Mouse (Mus musculus) Patski (cell line): ENCODE results near the gene Anks1. TPM values are rescaled to one million over a fixed set of nuclear protein-coding genes. Genes with fewer than 3 reads are reported as not detected.

Experiments used
- ATAC-seq: fragments of 100-300 bp; one replicate; pipeline ENCODE4 v1.8.0; 2021
- CTCF ChIA-PET: fragments of 350-600 bp; sonication (Branson Sonifier 250); formaldehyde crosslinking; loops from one replicate; lab custom pipeline; 2022; ENCODE audit warnings: inconsistent platforms; lab: Charles Lee
- POLR2A ChIA-PET: fragments of 350-600 bp; sonication (Branson Sonifier 250); formaldehyde crosslinking; loops from one replicate; lab custom pipeline; 2022; ENCODE audit warnings: antibody characterized with exemption, inconsistent platforms; lab: Charles Lee
- DNase-seq: peaks from one replicate; pipeline ENCODE4 v3.0.0-alpha.2; 2011; ENCODE audit warnings: low read depth, low spot score
- H3K27me3 ChIP-seq: fragments of 371-371 bp; one replicate; pipeline ENCODE4 v1.5.1; 2021
- CTCF ChIP-seq: fragments of 100-300 bp; IDR thresholded peaks from one replicate; pipeline ENCODE4 v1.5.1; 2021
- in situ Hi-C: fragments of 300-500 bp; cut with MboI; formaldehyde crosslinking; loops from 3 replicates; pipeline ENCODE4 v1.11.1; 2018; ENCODE audit warnings: low pct_unique_long_range_greater_than_20kb, mixed read lengths
- polyA plus RNA-seq: library from polyadenylated mRNA; unstranded; gene quantifications from one replicate; pipeline ENCODE4 v1.2.3, GENCODE M21; 2021

The Anks1 gene
- polyA plus RNA-seq, 1 experiment from 2014 or later: 15.3 TPM

GRCm38 (mm10) chr17:28009066-28009715 is 100.1 kb downstream of the Anks1 start:
- no peaks in the 10 kb centered on the region for H3K27me3 ChIP-seq
- no peak for TF ChIP-seq CTCF
- ChIA-PET CTCF (no interaction called here), POLR2A (no interaction called here)
- in situ Hi-C loops: no loop called here
- ATAC-seq (no peak), DNase-seq (no peak)

GRCm38 (mm10) chr17:28009716-28010114 is 100.6 kb downstream of the Anks1 start:
- no peak for ATAC-seq
- in situ Hi-C loops: no loop called here
- CTCF ChIA-PET: no interaction called here
- POLR2A ChIA-PET: no interaction called here
- no peaks in the 10 kb centered on the region for H3K27me3 ChIP-seq
- DNase-seq: no peak
- no peak for TF ChIP-seq CTCF

DNA sequence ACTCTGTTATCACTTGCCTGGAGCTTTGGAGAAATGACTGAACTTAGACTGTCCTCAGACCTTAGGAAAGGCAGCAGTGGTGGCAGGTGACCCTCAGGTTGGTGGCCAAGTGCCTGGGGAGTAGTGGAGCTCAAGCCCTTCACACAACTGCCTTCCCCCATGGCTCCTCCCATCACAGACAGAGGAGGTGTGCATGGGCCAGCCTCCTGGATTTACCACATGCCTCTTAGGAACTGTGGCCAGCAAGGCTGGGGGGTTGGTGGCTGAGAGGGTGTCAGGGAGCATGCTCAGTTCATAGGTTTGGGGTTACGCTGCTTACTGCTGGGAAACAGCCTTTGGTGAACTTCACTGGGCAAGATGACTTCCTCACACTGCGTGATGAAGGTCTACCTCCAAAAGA is 101.8 kb downstream of the Anks1 start:
- no peak for ATAC-seq
- ChIA-PET CTCF (no interaction called here), POLR2A (no interaction called here)

GRCm38 (mm10) chr17:28012851-28013250 is 103.7 kb downstream of the Anks1 start:
- TF ChIP-seq CTCF: no peak
- ChIA-PET CTCF (interaction anchor here (1.2 to 1.5 kb wide), 2 partner anchors 10 to 36 kb away, joined by 3 to 4 read pairs; no protein-coding TSS in a partner anchor), POLR2A (interaction anchor here (1.6 kb wide), 1 partner anchor 31 kb away, joined by 4 read pairs; no protein-coding TSS in a partner anchor)
- DNase-seq (no peak), ATAC-seq (no peak)
- H3K27me3 ChIP-seq: no peaks in the 10 kb centered on the region
- in situ Hi-C loops: no loop called here

More for the DNA sequence above, 101.8 kb downstream of the Anks1 start:
- TF ChIP-seq CTCF: no peak
- no peak for DNase-seq
- no peaks in the 10 kb centered on the region for H3K27me3 ChIP-seq
- in situ Hi-C loops: no loop called here

GRCm38 (mm10) chr17:28013259-28013875 is 104.3 kb downstream of the Anks1 start:
- no peak for DNase-seq
- no peak for TF ChIP-seq CTCF
- no peaks in the 10 kb centered on the region for H3K27me3 ChIP-seq
- ATAC-seq: peak; percentile 41
- CTCF ChIA-PET: interaction anchor here (1.2 to 1.5 kb wide), 2 partner anchors 9 to 36 kb away, joined by 3 to 4 read pairs; no protein-coding TSS in a partner anchor
- POLR2A ChIA-PET: interaction anchor here (1.6 kb wide), 1 partner anchor 30 kb away, joined by 4 read pairs; no protein-coding TSS in a partner anchor
- in situ Hi-C loops: no loop called here

- in situ Hi-C loops: no loop called here
- no peak for DNase-seq
- POLR2A ChIA-PET: interaction anchor here (1.6 kb wide), 1 partner anchor 29 kb away, joined by 4 read pairs; no protein-coding TSS in a partner anchor
These were observed 105.3 kb downstream of the Anks1 start for GRCm38 (mm10) chr17:28014449-28014848.

DNA sequence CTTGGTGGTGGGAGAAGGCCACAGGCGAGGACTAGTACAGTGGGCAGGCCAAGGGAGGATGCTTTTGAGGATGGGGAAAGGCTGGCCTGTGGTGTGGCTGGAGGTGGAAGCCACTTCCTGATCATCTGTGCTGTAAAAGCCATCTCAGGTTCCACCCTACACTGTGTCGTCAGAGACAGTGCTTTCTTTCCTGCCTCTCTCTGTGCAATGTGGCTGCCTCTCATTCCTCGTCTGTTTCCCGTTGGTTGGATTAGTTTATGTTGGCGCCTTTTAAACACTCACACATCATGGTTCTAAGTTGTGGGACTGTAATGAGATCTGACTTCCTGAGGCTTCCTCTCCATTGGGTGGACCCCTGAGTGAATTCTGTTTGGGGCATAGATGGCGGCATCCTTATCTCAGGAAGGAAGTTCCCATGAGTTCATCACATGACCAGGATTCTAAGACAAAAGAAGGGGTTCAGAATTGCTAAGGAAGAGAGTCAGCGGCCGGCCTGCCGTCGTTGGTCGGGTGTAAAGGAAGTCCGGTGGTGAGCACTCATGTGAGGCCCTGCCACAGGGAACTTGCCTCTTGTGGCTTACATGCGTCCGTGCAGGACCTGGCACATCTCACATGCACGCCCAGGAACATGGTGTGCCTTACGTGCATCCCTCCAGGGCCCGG is 106.1 kb downstream of the Anks1 start:
- ATAC-seq (no peak), DNase-seq (no peak)
- CTCF ChIA-PET: interaction anchor here (1.0 kb wide), 1 partner anchor 14 kb away, joined by 3 read pairs; no protein-coding TSS in a partner anchor
- no peak for TF ChIP-seq CTCF
- in situ Hi-C loops: no loop called here
- no peaks in the 10 kb centered on the region for H3K27me3 ChIP-seq
- POLR2A ChIA-PET: no interaction called here

More at GRCm38 (mm10) chr17:28014449-28014848, 105.3 kb downstream of the Anks1 start:
- CTCF ChIA-PET: interaction anchor here (1.0 kb wide), 1 partner anchor 13 kb away, joined by 3 read pairs; no protein-coding TSS in a partner anchor
- no peaks in the 10 kb centered on the region for H3K27me3 ChIP-seq
- no peak for TF ChIP-seq CTCF
- no peak for ATAC-seq

- no peak for ATAC-seq
- no peak for TF ChIP-seq CTCF
- in situ Hi-C loops: no loop called here
- no peak for DNase-seq
- POLR2A ChIA-PET: no interaction called here
- CTCF ChIA-PET: no interaction called here
- no peaks in the 10 kb centered on the region for H3K27me3 ChIP-seq
These were observed 107.1 kb downstream of the Anks1 start for GRCm38 (mm10) chr17:28016056-28016797.

GRCm38 (mm10) chr17:28018344-28018743 is 109.2 kb downstream of the Anks1 start:
- no peak for TF ChIP-seq CTCF
- no peak for ATAC-seq
- CTCF ChIA-PET: no interaction called here

GRCm38 (mm10) chr17:28018776-28019175 is 109.7 kb downstream of the Anks1 start:
- no peaks in the 10 kb centered on the region for H3K27me3 ChIP-seq
- in situ Hi-C loops: no loop called here
- ChIA-PET POLR2A (no interaction called here), CTCF (no interaction called here)
- ATAC-seq (no peak), DNase-seq (no peak)
- no peak for TF ChIP-seq CTCF

More at GRCm38 (mm10) chr17:28018344-28018743, 109.2 kb downstream of the Anks1 start:
- no peaks in the 10 kb centered on the region for H3K27me3 ChIP-seq
- POLR2A ChIA-PET: no interaction called here
- no peak for DNase-seq
- in situ Hi-C loops: no loop called here
